Mouse (Mus musculus): ENCODE results near the gene Srd5a2. TPM values are rescaled to one million over a fixed set of nuclear protein-coding genes. Genes with fewer than 3 reads are reported as not detected.

The Srd5a2 gene
- polyA plus RNA-seq, 1 experiment from 2014 or later = not detected

DNA sequence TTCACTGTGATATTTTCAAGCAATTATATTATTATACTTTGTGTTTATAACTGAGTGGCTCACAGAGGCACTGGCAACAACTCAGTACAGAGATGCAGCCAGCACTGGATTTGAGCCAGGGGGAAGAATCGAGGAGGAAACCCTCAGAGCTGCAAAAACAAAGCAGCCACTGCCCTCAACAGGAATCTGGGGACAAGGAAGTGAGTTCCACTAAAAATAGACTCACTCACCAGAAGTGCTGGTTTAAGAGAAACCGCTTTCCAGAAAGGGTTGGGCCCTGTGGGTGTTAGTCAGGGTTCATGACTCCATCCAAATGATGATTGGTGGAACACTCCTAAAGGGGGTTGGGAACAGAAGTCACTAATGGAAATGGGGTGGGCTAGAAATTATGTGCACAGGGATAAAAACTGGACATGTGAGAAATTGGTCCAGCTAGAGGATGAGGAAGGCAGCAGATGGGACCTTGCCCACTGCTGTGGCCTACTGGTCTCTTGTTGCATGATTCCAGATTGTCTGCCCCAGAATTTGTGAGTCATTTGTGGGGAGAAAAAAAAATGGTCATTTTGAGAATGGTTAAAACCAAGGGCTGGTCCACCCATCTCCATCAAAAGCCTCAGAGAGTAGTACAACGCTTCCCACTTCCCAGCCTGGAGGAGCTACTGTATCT lies 77.2 kb downstream of the Srd5a2 start:
- H3K4me1 ChIP-seq (ENCODE audit: control insufficient read depth, insufficient read depth, low read length) = no peaks in the 10 kb centered on the region
- H3K4me3 ChIP-seq (ENCODE audit: low read length) = no peak overlapping the region
- H3K27me3 ChIP-seq (ENCODE audit: control insufficient read depth, insufficient read depth, low read length) = no peaks in the 10 kb centered on the region
- 66% methylated on average over 3 of the region's 3 CpGs for WGBS
- no peaks in the 10 kb centered on the region for H3K9me3 ChIP-seq (ENCODE audit: control insufficient read depth, low read length)
- H3K4me2 ChIP-seq (replicated peaks; ENCODE audit: low read depth, low read length) = no peak overlapping the region
- H3K9ac ChIP-seq (ENCODE audit: low read depth, low read length) = no peak overlapping the region
- H3K27ac ChIP-seq (ENCODE audit: low read depth, low read length) = no peak overlapping the region
- no peak for ATAC-seq (ENCODE audit: low FRiP score, low TSS enrichment)
- H3K36me3 ChIP-seq (ENCODE audit: control insufficient read depth, insufficient read depth, low read length) = no peaks in the 10 kb centered on the region

Other genes starting within 250 kb of the Srd5a2 start
- 9.4 and 11.4 TPM in 2 replicates for gene Ehd3, start 243.8 kb downstream of the Srd5a2 start, polyA plus RNA-seq (2014; fragmentation: Nextera tagmentation; extraction: Ambion mirVana)
- gene Xdh, start 97.7 kb downstream of the Srd5a2 start, polyA plus RNA-seq (2014; fragmentation: Nextera tagmentation; extraction: Ambion mirVana) = 0.97 and 1.1 TPM in 2 replicates
- gene Memo1, start 247.6 kb upstream of the Srd5a2 start, polyA plus RNA-seq (2014; fragmentation: Nextera tagmentation; extraction: Ambion mirVana) = 94.1 and 94.7 TPM in 2 replicates